Mouse (Mus musculus) heart, postnatal 0 days (tissue): ENCODE results near the gene Nrk. TPM values are rescaled to one million over a fixed set of nuclear protein-coding genes. Genes with fewer than 3 reads are reported as not detected.

Source experiments
- ATAC-seq: fragments of 200-750 bp; cut with Nextera tagmentation; 2 replicates; pipeline ENCODE4 v1.8.0; 2017; ENCODE audit warnings: low read depth, moderate number of reproducible peaks, moderate library complexity; ENCODE audit not compliant: insufficient read depth
- DNase-seq: peaks from one replicate; pipeline ENCODE4 v3.0.0-alpha.2; 2016; ENCODE audit warnings: low spot score
- H3K27ac ChIP-seq: fragments of 300-500 bp; sonication (generic); 2 replicates; pipeline ENCODE4 v1.5.1; 2014; ENCODE audit warnings: low read depth, mild to moderate bottlenecking
- H3K27me3 ChIP-seq: fragments of 300-500 bp; sonication (generic); 2 replicates; pipeline ENCODE4 v1.6.1; 2014; ENCODE audit warnings: low read length, mixed read lengths; ENCODE audit not compliant: control insufficient read depth, insufficient read depth
- H3K36me3 ChIP-seq: fragments of 300-500 bp; sonication (generic); replicated peaks from 2 replicates; pipeline ENCODE4 v1.6.1; 2014; ENCODE audit warnings: low read length, mixed read lengths; ENCODE audit not compliant: control insufficient read depth, insufficient read depth
- H3K4me1 ChIP-seq: fragments of 300-500 bp; sonication (generic); 2 replicates; pipeline ENCODE4 v1.6.1; 2014; ENCODE audit warnings: antibody characterized with exemption; ENCODE audit not compliant: control insufficient read depth, insufficient read depth
- H3K4me2 ChIP-seq: fragments of 300-500 bp; sonication (generic); 2 replicates; pipeline ENCODE4 v1.6.1; 2014; ENCODE audit warnings: low read depth, mild to moderate bottlenecking, low read length, moderate library complexity
- H3K4me3 ChIP-seq: fragments of 300-500 bp; sonication (generic); 2 replicates; pipeline ENCODE4 v1.5.1; 2014; ENCODE audit warnings: low read depth, low read length
- H3K9ac ChIP-seq: fragments of 300-500 bp; sonication (generic); replicated peaks from 2 replicates; pipeline ENCODE4 v1.6.1; 2014; ENCODE audit warnings: low read depth, low read length, mixed read lengths
- H3K9me3 ChIP-seq: fragments of 300-500 bp; sonication (generic); replicated peaks from 2 replicates; pipeline ENCODE4 v1.6.1; 2016; ENCODE audit warnings: low read length; ENCODE audit not compliant: control insufficient read depth
- CTCF ChIP-seq: IDR thresholded peaks from 2 replicates; pipeline ENCODE4 v1.5.1; 2016; ENCODE audit warnings: antibody characterized with exemption, control low read depth, low read depth
- EP300 ChIP-seq: IDR thresholded peaks from 2 replicates; pipeline ENCODE4 v1.6.1; 2016; ENCODE audit warnings: antibody characterized with exemption, low read depth
- WGBS: fragments of 180-500 bp; shearing (Covaris S2); extraction: QIAGEN DNeasy Blood & Tissue Kit; methylation state at CpG from one replicate; pipeline ENCODE4 v1.1.7; 2014; 5-methylcytosine and 5-hydroxymethylcytosine counted together
- polyA plus RNA-seq: library from polyadenylated mRNA; unstranded; fragments of >200 nt; fragmentation: Nextera tagmentation; extraction: Ambion mirVana; gene quantifications from 2 replicates; pipeline ENCODE4 v1.2.1, GENCODE M21; 2015
- total RNA-seq: library from RNA; depleted of rRNA; stranded (reverse); fragments of >200 nt; gene quantifications from 2 replicates; pipeline ENCODE4 v1.2.3, GENCODE M21; 2014; ENCODE audit warnings: low replicate concordance

Gene Nrk
- total and polyA plus RNA-seq, 2 experiments from 2014 or later: 9.7 to 12.0 TPM

DNA sequence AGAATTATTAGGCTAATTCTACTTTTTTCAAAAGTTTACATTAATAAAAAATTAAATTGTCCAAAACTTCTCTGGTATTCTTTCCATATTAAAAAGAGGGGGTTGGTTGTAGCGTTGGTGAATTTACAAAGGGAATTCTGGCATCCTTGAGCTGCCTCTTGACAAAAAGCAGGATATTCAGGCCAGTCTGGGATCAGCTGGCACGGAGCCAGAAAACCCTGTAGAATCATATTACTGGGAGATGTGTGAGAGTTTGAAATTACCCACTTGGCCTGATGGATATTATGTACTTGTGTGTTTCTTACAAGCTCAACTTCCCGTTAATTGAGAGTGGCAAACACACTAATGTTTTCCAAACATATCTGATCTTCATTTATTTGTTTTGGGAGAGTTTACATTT, 46.5 kb downstream of the Nrk start:
- no peak for ATAC-seq
- Histone ChIP-seq H3K4me2 (no peak overlapping the region), H3K4me3 (no peak overlapping the region), H3K9ac (no peak overlapping the region), H3K9me3 (no peaks in the 10 kb centered on the region), H3K4me1 (no peaks in the 10 kb centered on the region), H3K36me3 (no peaks in the 10 kb centered on the region), H3K27me3 (no peaks in the 10 kb centered on the region), H3K27ac (no peak overlapping the region)
- DNase-seq: no peak
- TF ChIP-seq CTCF (no peak), EP300 (no peak)
- WGBS: 26% methylated on average over 3 of the region's 3 CpGs

- no peak for TF ChIP-seq CTCF
- no peak for TF ChIP-seq EP300
- ATAC-seq (no peak), DNase-seq (no peak)
- no peaks in the 10 kb centered on the region for H3K4me1 ChIP-seq
- no peaks in the 10 kb centered on the region for H3K9me3 ChIP-seq
- no peak overlapping the region for H3K4me2 ChIP-seq
- H3K27me3 ChIP-seq: no peaks in the 10 kb centered on the region
- WGBS: 54% methylated on average over 3 of the region's 3 CpGs
- no peaks in the 10 kb centered on the region for H3K36me3 ChIP-seq
- no peak overlapping the region for H3K9ac ChIP-seq
- H3K4me3 ChIP-seq: no peak overlapping the region
- no peak overlapping the region for H3K27ac ChIP-seq
Measured at GRCm38 (mm10) chrX:138978501-138978900, 64.3 kb downstream of the Nrk start.

GRCm38 (mm10) chrX:138979249-138979648, 65.0 kb downstream of the Nrk start:
- WGBS: 82% methylated on average over 2 of the region's 2 CpGs
- H3K36me3 ChIP-seq: no peaks in the 10 kb centered on the region
- no peak for DNase-seq
- no peaks in the 10 kb centered on the region for H3K4me1 ChIP-seq
- ATAC-seq: no peak
- no peak overlapping the region for H3K9ac ChIP-seq
- no peaks in the 10 kb centered on the region for H3K9me3 ChIP-seq
- no peak overlapping the region for H3K4me2 ChIP-seq
- TF ChIP-seq EP300 (no peak), CTCF (no peak)
- H3K4me3 ChIP-seq: no peak overlapping the region
- no peak overlapping the region for H3K27ac ChIP-seq
- no peaks in the 10 kb centered on the region for H3K27me3 ChIP-seq

- Histone ChIP-seq H3K4me3 (no peak overlapping the region), H3K4me2 (no peak overlapping the region), H3K36me3 (no peaks in the 10 kb centered on the region), H3K9me3 (no peaks in the 10 kb centered on the region), H3K27me3 (no peaks in the 10 kb centered on the region), H3K4me1 (no peaks in the 10 kb centered on the region), H3K9ac (no peak overlapping the region), H3K27ac (no peak overlapping the region)
- WGBS: 48% methylated on average over 3 of the region's 3 CpGs
- DNase-seq (no peak), ATAC-seq (no peak)
- TF ChIP-seq EP300 (no peak), CTCF (no peak)
Measured at GRCm38 (mm10) chrX:139014524-139014923, 100.3 kb downstream of the Nrk start.

DNA sequence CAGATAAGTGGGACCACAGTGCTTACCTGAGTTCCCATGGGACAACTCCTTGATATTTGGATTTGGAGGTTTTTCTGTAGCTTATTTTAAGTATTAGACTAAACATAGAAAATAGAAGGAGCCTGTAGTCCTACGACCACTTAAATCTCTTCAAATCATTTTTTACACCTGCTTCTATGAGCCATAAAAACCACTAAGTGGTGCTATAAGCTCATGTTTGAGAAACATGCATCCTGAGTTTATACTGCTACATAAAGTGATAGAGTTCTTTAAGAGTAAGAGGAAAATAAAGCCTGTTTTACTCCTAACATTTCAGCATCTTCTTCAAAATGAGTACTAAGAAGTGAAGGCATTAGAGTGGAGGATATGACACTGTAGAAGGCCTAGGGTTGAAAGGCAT, 102.3 kb downstream of the Nrk start:
- H3K9me3 ChIP-seq: no peaks in the 10 kb centered on the region
- H3K4me2 ChIP-seq: no peak overlapping the region
- H3K4me3 ChIP-seq: no peak overlapping the region
- peak; percentile 43 for TF ChIP-seq CTCF
- TF ChIP-seq EP300: no peak
- H3K36me3 ChIP-seq: no peaks in the 10 kb centered on the region
- H3K27me3 ChIP-seq: no peaks in the 10 kb centered on the region
- ATAC-seq (no peak), DNase-seq (peak; percentile 31)
- H3K4me1 ChIP-seq: no peaks in the 10 kb centered on the region
- WGBS: 33% methylated on average over 1 of the region's 1 CpGs
- H3K9ac ChIP-seq: no peak overlapping the region
- H3K27ac ChIP-seq: no peak overlapping the region

DNA sequence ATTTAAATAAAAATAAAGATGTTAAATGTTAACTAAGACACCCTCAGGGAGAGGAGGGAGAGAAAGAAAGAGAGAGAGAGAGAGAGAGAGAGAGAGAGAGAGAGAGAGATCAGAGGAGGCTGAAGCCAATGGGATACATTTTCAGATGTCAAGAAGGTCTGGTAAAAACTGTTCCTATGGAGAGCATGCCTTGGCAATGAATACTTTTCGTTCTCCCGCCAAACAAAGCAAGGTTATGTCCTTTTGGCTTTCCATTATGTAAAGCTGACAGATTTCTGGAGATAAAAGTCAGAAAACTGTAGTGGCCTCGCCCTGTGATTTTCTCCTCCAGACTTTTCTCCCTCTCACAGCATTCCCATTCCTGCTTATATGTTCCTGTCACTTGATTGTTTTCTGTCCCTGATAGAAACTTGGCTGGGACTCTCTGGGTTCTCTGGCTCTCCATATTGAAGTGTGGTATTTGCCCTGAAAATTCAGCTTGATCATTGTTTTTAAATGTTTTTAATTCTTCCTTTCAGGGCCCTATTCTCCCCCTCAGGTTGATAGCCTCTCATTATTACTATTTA, 112.4 kb downstream of the Nrk start:
- no peaks in the 10 kb centered on the region for H3K27me3 ChIP-seq
- TF ChIP-seq EP300 (no peak), CTCF (no peak)
- DNase-seq (no peak), ATAC-seq (no peak)
- H3K9me3 ChIP-seq: no peaks in the 10 kb centered on the region
- H3K4me3 ChIP-seq: no peak overlapping the region
- 42% methylated on average over 3 of the region's 3 CpGs for WGBS
- peaks cover 3% of the 10 kb centered on the region; the same call in 1 of the 2 replicates for H3K4me1 ChIP-seq
- no peak overlapping the region for H3K9ac ChIP-seq
- H3K4me2 ChIP-seq: no peak overlapping the region
- H3K27ac ChIP-seq: no peak overlapping the region
- no peaks in the 10 kb centered on the region for H3K36me3 ChIP-seq
